Mouse (Mus musculus): ENCODE measurements at regions not wholly inside any gene's neighbourhood (a gene's known extent, or its start where the extent isn't known, plus 50 kb on each side); places are given as distances from the start of the nearest gene placed in this dataset.
A peak's percentile ranks its signal among the peaks of the same experiment; 100 is the strongest.

GRCm38 (mm10) chr12:106568541-106569085 is 558.6 kb downstream of the Vrk1 start:
- no peak for DNase-seq (ENCODE audit: extremely low spot score)

- DNase-seq (ENCODE audit: extremely low spot score), result no peak
Measured at GRCm38 (mm10) chr12:106572956-106573355, 562.9 kb downstream of the Vrk1 start.

- no peak for DNase-seq (ENCODE audit: extremely low spot score)
Measured at GRCm38 (mm10) chr12:106582760-106583159, 572.7 kb downstream of the Vrk1 start.

- no peak for DNase-seq (ENCODE audit: extremely low spot score)
Measured at GRCm38 (mm10) chr12:106585626-106586025, 575.6 kb downstream of the Vrk1 start.

- DNase-seq (ENCODE audit: extremely low spot score), result no peak
Measured at GRCm38 (mm10) chr12:106592686-106593085, 582.7 kb downstream of the Vrk1 start.

GRCm38 (mm10) chr12:106597636-106598035 is 587.6 kb downstream of the Vrk1 start:
- DNase-seq (ENCODE audit: extremely low spot score), result no peak

- no peak for DNase-seq (ENCODE audit: extremely low spot score)
Measured at GRCm38 (mm10) chr12:106607240-106607639, 597.2 kb downstream of the Vrk1 start.

GRCm38 (mm10) chr12:106607655-106608337 is 597.8 kb downstream of the Vrk1 start:
- no peak for DNase-seq (ENCODE audit: extremely low spot score)

GRCm38 (mm10) chr12:106618684-106619083 is 608.7 kb downstream of the Vrk1 start:
- DNase-seq (ENCODE audit: extremely low spot score), result no peak

- DNase-seq (ENCODE audit: extremely low spot score), result no peak
Measured at GRCm38 (mm10) chr12:106626786-106627185, 616.8 kb downstream of the Vrk1 start.

- no peak for DNase-seq (ENCODE audit: extremely low spot score)
Measured at GRCm38 (mm10) chr12:106632566-106632965, 622.5 kb downstream of the Vrk1 start.

GRCm38 (mm10) chr12:106633096-106633495 is 623.1 kb downstream of the Vrk1 start:
- DNase-seq (ENCODE audit: extremely low spot score), result peak; percentile 64

GRCm38 (mm10) chr12:106658317-106658716 is 648.3 kb downstream of the Vrk1 start:
- DNase-seq (ENCODE audit: extremely low spot score), result no peak

GRCm38 (mm10) chr12:106673232-106673766 is 663.3 kb downstream of the Vrk1 start:
- DNase-seq (ENCODE audit: extremely low spot score), result no peak

GRCm38 (mm10) chr12:106674741-106675140 is 664.7 kb downstream of the Vrk1 start:
- DNase-seq (ENCODE audit: extremely low spot score), result no peak

- no peak for DNase-seq (ENCODE audit: extremely low spot score)
Measured at GRCm38 (mm10) chr12:106676136-106676535, 666.1 kb downstream of the Vrk1 start.

GRCm38 (mm10) chr12:106676566-106676965 is 666.5 kb downstream of the Vrk1 start:
- no peak for DNase-seq (ENCODE audit: extremely low spot score)

GRCm38 (mm10) chr12:106685986-106686385 is 676.0 kb downstream of the Vrk1 start:
- no peak for DNase-seq (ENCODE audit: extremely low spot score)

- DNase-seq (ENCODE audit: extremely low spot score), result no peak
Measured at GRCm38 (mm10) chr12:106687751-106688150, 677.7 kb downstream of the Vrk1 start.

- DNase-seq (ENCODE audit: extremely low spot score), result no peak
Measured at GRCm38 (mm10) chr12:106688156-106688740, 678.2 kb downstream of the Vrk1 start.

GRCm38 (mm10) chr12:106702958-106703357 is 692.9 kb downstream of the Vrk1 start:
- no peak for DNase-seq (ENCODE audit: extremely low spot score)

- no peak for DNase-seq (ENCODE audit: extremely low spot score)
Measured at GRCm38 (mm10) chr12:106721271-106722009, 711.4 kb downstream of the Vrk1 start.
